ENCODE assay signal across 9 mouse cellular contexts in the genomic region with DNA sequence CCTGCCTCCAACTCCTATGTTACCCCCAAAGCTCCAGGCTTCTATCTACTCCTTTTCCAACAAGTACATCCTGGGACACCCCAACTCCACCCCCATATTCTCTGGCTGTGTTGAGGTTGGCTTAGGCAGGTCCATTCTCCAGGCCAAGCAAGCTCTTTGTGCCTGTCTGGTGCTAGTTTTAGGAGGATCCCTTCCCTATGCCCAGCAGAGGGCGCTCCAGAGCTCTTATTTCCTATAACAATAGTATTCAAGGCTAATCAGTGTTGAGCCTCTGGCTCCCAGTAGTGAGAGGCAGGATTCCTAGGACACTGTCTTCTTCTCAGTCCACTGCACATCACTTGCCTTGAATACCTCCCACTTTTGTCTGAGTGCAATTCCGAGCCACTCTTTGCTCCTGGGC. TPM values are rescaled to one million over a fixed set of nuclear protein-coding genes. Genes with fewer than 3 reads are reported as not detected.
DNase-seq lines count a peak whose midpoint lies in the region; ATAC-seq and TF ChIP-seq lines count a peak whose summit lies in the region.
"Had no signal": no experiment of that assay in that cellular context is flagged by ENCODE, and none has a peak within 500 bp of the region (broad histone marks: within the 10 kb centered on the region; RNA-seq: fewer than 3 reads in every experiment).

No protein-coding gene starts in this region.

- H3K27me3 ChIP-seq in embryonic facial prominence, embryonic 11.5 days (ENCODE audit: control insufficient read depth, insufficient read depth, low read length): no peaks in the 10 kb centered on the region
- H3K27me3 ChIP-seq in lung, embryonic 14.5 days (ENCODE audit: insufficient read depth, low read length): no peaks in the 10 kb centered on the region
- H3K27me3 ChIP-seq: embryonic facial prominence, embryonic 15.5 days had no signal

- no peak overlapping the region for H3K4me3 ChIP-seq in embryonic facial prominence, embryonic 11.5 days (ENCODE audit: low read depth, low read length)
- H3K4me3 ChIP-seq in lung, embryonic 14.5 days (ENCODE audit: low read depth, low read length): no peak overlapping the region
- no peak overlapping the region for H3K4me3 ChIP-seq in olfactory bulb, adult 2 months (ENCODE audit: insufficient read depth, low read depth, low read length)
- H3K4me3 ChIP-seq: embryonic facial prominence, embryonic 15.5 days had no signal

- TF ChIP-seq CTCF in lung, embryonic 14.5 days (IDR thresholded peaks at IDR 0.05; ENCODE audit: low read depth): peak; percentile 84
- peak; percentile 43; the same call in 1 of the 2 replicates for TF ChIP-seq CTCF in olfactory bulb, adult 2 months (IDR thresholded peaks at IDR 0.05; ENCODE audit: insufficient read depth, low read depth, low read length)

- TF ChIP-seq POLR2A in olfactory bulb, adult 2 months (IDR thresholded peaks at IDR 0.05; ENCODE audit: insufficient read depth, low read depth, low read length): no peak

- no peak overlapping the region for H3K4me2 ChIP-seq in embryonic facial prominence, embryonic 11.5 days (ENCODE audit: low read depth, low read length)
- H3K4me2 ChIP-seq in lung, embryonic 14.5 days: no peak overlapping the region
- H3K4me2 ChIP-seq: embryonic facial prominence, embryonic 15.5 days had no signal

- ATAC-seq in embryonic facial prominence, embryonic 11.5 days (replicated peaks; ENCODE audit: insufficient number of reproducible peaks, low FRiP score, low TSS enrichment, low read depth): no peak
- 0 out of 2 replicates have a peak, but pooled peaks have one; percentile 12 for ATAC-seq in lung, embryonic 14.5 days (ENCODE audit: insufficient read depth)

- H3K36me3 ChIP-seq in embryonic facial prominence, embryonic 11.5 days (replicated peaks; ENCODE audit: control insufficient read depth, insufficient read depth, low read depth, low read length): no peaks in the 10 kb centered on the region
- 0 out of 2 replicates have a peak, but pooled peaks cover 8% of the 10 kb centered on the region for H3K36me3 ChIP-seq in lung, embryonic 14.5 days (ENCODE audit: insufficient read depth)

- no peaks in the 10 kb centered on the region for H3K4me1 ChIP-seq in embryonic facial prominence, embryonic 11.5 days (ENCODE audit: control insufficient read depth, insufficient read depth, low read length)
- H3K4me1 ChIP-seq in lung, embryonic 14.5 days (ENCODE audit: insufficient read depth): no peaks in the 10 kb centered on the region
- H3K4me1 ChIP-seq in olfactory bulb, adult 2 months (ENCODE audit: control insufficient read depth, insufficient read depth, low read length): peaks cover 22% of the 10 kb centered on the region

- H3K9ac ChIP-seq in embryonic facial prominence, embryonic 11.5 days (replicated peaks; ENCODE audit: low read length): no peak overlapping the region
- H3K9ac ChIP-seq in lung, embryonic 14.5 days: no peak overlapping the region
- H3K9ac ChIP-seq: embryonic facial prominence, embryonic 15.5 days had no signal

- 10% methylated on average over 2 of the region's 2 CpGs for WGBS in embryonic facial prominence, embryonic 11.5 days
- WGBS in lung, embryonic 14.5 days: 7% methylated on average over 2 of the region's 2 CpGs
- 8% methylated on average over 2 of the region's 2 CpGs for WGBS in olfactory bulb, adult 2 months

- peak; percentile 77 for DNase-seq in CD4-positive helper T cell, adult 2 months (ENCODE audit: low read depth, low spot score)
- peak; percentile 71 to 89 for DNase-seq in adrenal gland, postnatal 4 days (ENCODE audit: low spot score in 2 of 2)
- DNase-seq in embryonic facial prominence, embryonic 11.5 days (ENCODE audit: low spot score): peak; percentile 96
- peak; percentile 90 to 95 for DNase-seq in heart, postnatal 10 days
- DNase-seq in kidney, postnatal 4 days: peak; percentile 95 to 97
- peak; percentile 97 for DNase-seq in lung, embryonic 14.5 days
- DNase-seq in thymus, adult 18-20 months: peak; percentile 44 to 45

- H3K27ac ChIP-seq in embryonic facial prominence, embryonic 11.5 days (replicated peaks; ENCODE audit: low read depth, low read length): no peak overlapping the region
- no peak overlapping the region for H3K27ac ChIP-seq in lung, embryonic 14.5 days (ENCODE audit: low read depth)
- H3K27ac ChIP-seq in olfactory bulb, adult 2 months (ENCODE audit: insufficient read depth, low read depth, low read length): no peak overlapping the region
- H3K27ac ChIP-seq: embryonic facial prominence, embryonic 15.5 days had no signal

- intact Hi-C loops in heart, postnatal 10 days (cut with DNase I): loop anchor here (1.0 kb wide), 1 partner anchor 40 kb away; no protein-coding TSS in a partner anchor

- H3K9me3 ChIP-seq in embryonic facial prominence, embryonic 11.5 days (replicated peaks; ENCODE audit: control insufficient read depth, low read length): no peaks in the 10 kb centered on the region
- H3K9me3 ChIP-seq in lung, embryonic 14.5 days (ENCODE audit: low read depth, low read length): no peaks in the 10 kb centered on the region
- H3K9me3 ChIP-seq: embryonic facial prominence, embryonic 15.5 days had no signal

RNA-seq across cellular contexts. Expression of gene Fam221b, which starts 3.1 kb away (rescaled TPM):
- total RNA-seq in adrenal gland, postnatal 4 days (2021): under 1 TPM; 0.31 to 0.62 TPM
- 2.8 and 3.0 TPM in 2 replicates for polyA plus RNA-seq in embryonic facial prominence, embryonic 11.5 days (2014; fragmentation: Nextera tagmentation; extraction: Ambion mirVana)
- under 1 TPM; 0.25 to 0.26 TPM for total RNA-seq in heart, postnatal 10 days (2021)
- 3.2 and 3.4 TPM in 2 replicates for polyA plus RNA-seq in lung, embryonic 14.5 days (2014; fragmentation: Nextera tagmentation; extraction: Ambion mirVana)
- polyA plus RNA-seq in olfactory bulb, adult 2 months (2012; ENCODE audit: insufficient read depth, insufficient read length, low replicate concordance, missing spikeins): not detected in 2 replicates

RNA-seq across cellular contexts. Expression of gene Tmem8b, which starts 3.3 kb away (rescaled TPM):
- 10 to 100 TPM; 11.3 to 11.6 TPM for total RNA-seq in adrenal gland, postnatal 4 days (2021)
- polyA plus RNA-seq in embryonic facial prominence, embryonic 11.5 days (2014; fragmentation: Nextera tagmentation; extraction: Ambion mirVana): 2.1 and 3.2 TPM in 2 replicates
- 10 to 100 TPM; 15.0 to 15.2 TPM for total RNA-seq in heart, postnatal 10 days (2021)
- 2.8 and 3.5 TPM in 2 replicates for polyA plus RNA-seq in lung, embryonic 14.5 days (2014; fragmentation: Nextera tagmentation; extraction: Ambion mirVana)
- not detected in 2 replicates for polyA plus RNA-seq in olfactory bulb, adult 2 months (2012; ENCODE audit: insufficient read depth, insufficient read length, low replicate concordance, missing spikeins)

RNA-seq across cellular contexts. Expression of gene Hint2, which starts 15.8 kb away (rescaled TPM):
- 10 to 100 TPM; 76.5 to 83.8 TPM for total RNA-seq in adrenal gland, postnatal 4 days (2021)
- polyA plus RNA-seq in embryonic facial prominence, embryonic 11.5 days (2014; fragmentation: Nextera tagmentation; extraction: Ambion mirVana): 76.3 and 84.7 TPM in 2 replicates
- total RNA-seq in heart, postnatal 10 days (2021): 100 to 1,000 TPM; 110 to 112 TPM
- polyA plus RNA-seq in lung, embryonic 14.5 days (2014; fragmentation: Nextera tagmentation; extraction: Ambion mirVana): 84.0 and 97.7 TPM in 2 replicates
- polyA plus RNA-seq in olfactory bulb, adult 2 months (2012; ENCODE audit: insufficient read depth, insufficient read length, low replicate concordance, missing spikeins): not detected in 2 replicates

RNA-seq across cellular contexts. Expression of gene Spag8, which starts 18.7 kb away (rescaled TPM):
- total RNA-seq in adrenal gland, postnatal 4 days (2021): 1 to 10 TPM; 1.2 to 1.4 TPM
- polyA plus RNA-seq in embryonic facial prominence, embryonic 11.5 days (2014; fragmentation: Nextera tagmentation; extraction: Ambion mirVana): 1.1 and 1.8 TPM in 2 replicates
- under 1 TPM; 0.19 to 0.52 TPM for total RNA-seq in heart, postnatal 10 days (2021)
- 0.68 and 1.6 TPM in 2 replicates for polyA plus RNA-seq in lung, embryonic 14.5 days (2014; fragmentation: Nextera tagmentation; extraction: Ambion mirVana)
- polyA plus RNA-seq in olfactory bulb, adult 2 months (2012; ENCODE audit: insufficient read depth, insufficient read length, low replicate concordance, missing spikeins): not detected in 2 replicates

RNA-seq across cellular contexts. Expression of gene Olfr70, which starts 28.5 kb away (rescaled TPM):
- total RNA-seq in adrenal gland, postnatal 4 days (2021): not detected
- not detected in 2 replicates for polyA plus RNA-seq in embryonic facial prominence, embryonic 11.5 days (2014; fragmentation: Nextera tagmentation; extraction: Ambion mirVana)
- not detected for total RNA-seq in heart, postnatal 10 days (2021)
- polyA plus RNA-seq in lung, embryonic 14.5 days (2014; fragmentation: Nextera tagmentation; extraction: Ambion mirVana): not detected in 2 replicates
- polyA plus RNA-seq in olfactory bulb, adult 2 months (2012; ENCODE audit: insufficient read depth, insufficient read length, low replicate concordance, missing spikeins): not detected in 2 replicates
- polyA plus RNA-seq: embryonic facial prominence, embryonic 15.5 days had no signal

Comparison
In these comparisons a context has a peak if more than half of its experiments do, and no peak if none do; other contexts are left out.
1. DNase-seq: peak in every context shown above with its lines; median percentile 97 in lung, embryonic 14.5 days; 96 in embryonic facial prominence, embryonic 11.5 days; 96 in kidney, postnatal 4 days; 92 in heart, postnatal 10 days; 80 in adrenal gland, postnatal 4 days; 77 in CD4-positive helper T cell, adult 2 months; 44 in thymus, adult 18-20 months.
2. RNA of gene Hint2, which starts 15.8 kb away (polyA plus RNA-seq): 76.3 to 84.7 TPM in embryonic facial prominence, embryonic 11.5 days and 84.0 to 97.7 TPM in lung, embryonic 14.5 days; not detected in olfactory bulb, adult 2 months; every median in the first group is over 10 times any median in the second.